Mouse (Mus musculus) intestine, embryonic 16.5 days (tissue): ENCODE measurements around the gene Lmo2. TPM values are rescaled to one million over a fixed set of nuclear protein-coding genes. Genes with fewer than 3 reads are reported as not detected.

ENCODE experiments used
- ATAC-seq: fragments of 200-750 bp; cut with Nextera tagmentation; 2 replicates; pipeline ENCODE4 v1.8.0; 2017; ENCODE audit warnings: moderate TSS enrichment, moderate library complexity
- H3K27ac ChIP-seq: fragments of 300-500 bp; sonication (generic); 2 replicates; pipeline ENCODE4 v1.5.1; 2014; ENCODE audit warnings: mild to moderate bottlenecking, low read length
- H3K27me3 ChIP-seq: fragments of 300-500 bp; sonication (generic); replicated peaks from 2 replicates; pipeline ENCODE4 v1.6.1; 2014; ENCODE audit warnings: low read length, control low read depth, mixed read lengths; ENCODE audit not compliant: control insufficient read depth, insufficient read depth
- H3K36me3 ChIP-seq: fragments of 300-500 bp; sonication (generic); 2 replicates; pipeline ENCODE4 v1.6.1; 2014; ENCODE audit warnings: low read length, control low read depth; ENCODE audit not compliant: control insufficient read depth, insufficient read depth
- H3K4me1 ChIP-seq: fragments of 300-500 bp; sonication (generic); 2 replicates; pipeline ENCODE4 v1.6.1; 2014; ENCODE audit warnings: low read length, control low read depth, mixed read lengths; ENCODE audit not compliant: control insufficient read depth, insufficient read depth
- H3K4me2 ChIP-seq: fragments of 300-500 bp; sonication (generic); 2 replicates; pipeline ENCODE4 v1.6.1; 2014; ENCODE audit warnings: low read depth, low read length, control low read depth
- H3K4me3 ChIP-seq: fragments of 300-500 bp; sonication (generic); 2 replicates; pipeline ENCODE4 v1.5.1; 2014; ENCODE audit warnings: mild to moderate bottlenecking, low read length
- H3K9ac ChIP-seq: fragments of 300-500 bp; sonication (generic); 2 replicates; pipeline ENCODE4 v1.6.1; 2014; ENCODE audit warnings: low read depth, low read length
- H3K9me3 ChIP-seq: fragments of 300-500 bp; sonication (generic); 2 replicates; pipeline ENCODE4 v1.6.1; 2016; ENCODE audit warnings: low read length, control low read depth; ENCODE audit not compliant: control insufficient read depth
- WGBS: fragments of 180-500 bp; shearing (Covaris S2); extraction: QIAGEN DNeasy Blood & Tissue Kit; methylation state at CpG from one replicate; pipeline ENCODE4 v1.1.7; 2014; 5-methylcytosine and 5-hydroxymethylcytosine counted together
- polyA plus RNA-seq: library from polyadenylated mRNA; unstranded; fragments of >200 nt; fragmentation: Nextera tagmentation; extraction: Ambion mirVana; gene quantifications from 2 replicates; pipeline ENCODE4 v1.2.1, GENCODE M21; 2015

The Lmo2 gene
- polyA plus RNA-seq, 1 experiment from 2014 or later = 14.6 TPM

GRCm38 (mm10) chr2:103937670-103938069, 20.1 kb upstream of the Lmo2 start:
- no peaks in the 10 kb centered on the region for H3K36me3 ChIP-seq

GRCm38 (mm10) chr2:103938573-103938972, 19.2 kb upstream of the Lmo2 start:
- Histone ChIP-seq H3K27ac (no peak overlapping the region), H3K9ac (no peak overlapping the region), H3K36me3 (no peaks in the 10 kb centered on the region), H3K27me3 (no peaks in the 10 kb centered on the region), H3K4me1 (no peaks in the 10 kb centered on the region), H3K9me3 (no peaks in the 10 kb centered on the region), H3K4me2 (no peak overlapping the region), H3K4me3 (no peak overlapping the region)
- WGBS = 67% methylated on average over 1 of the region's 1 CpGs
- ATAC-seq = no peak

More at GRCm38 (mm10) chr2:103937670-103938069, 20.1 kb upstream of the Lmo2 start:
- H3K4me3 ChIP-seq = no peak overlapping the region
- H3K9ac ChIP-seq = no peak overlapping the region
- no peaks in the 10 kb centered on the region for H3K9me3 ChIP-seq
- no peak overlapping the region for H3K27ac ChIP-seq
- ATAC-seq = no peak
- no peaks in the 10 kb centered on the region for H3K4me1 ChIP-seq
- H3K27me3 ChIP-seq = no peaks in the 10 kb centered on the region
- no peak overlapping the region for H3K4me2 ChIP-seq
- 72% methylated on average over 2 of the region's 2 CpGs for WGBS

- ATAC-seq = no peak
- H3K27ac ChIP-seq = no peak overlapping the region
- no peaks in the 10 kb centered on the region for H3K27me3 ChIP-seq
- H3K36me3 ChIP-seq = no peaks in the 10 kb centered on the region
- H3K4me2 ChIP-seq = no peak overlapping the region
- H3K9me3 ChIP-seq = no peaks in the 10 kb centered on the region
- H3K9ac ChIP-seq = no peak overlapping the region
- no peak overlapping the region for H3K4me3 ChIP-seq
- H3K4me1 ChIP-seq = no peaks in the 10 kb centered on the region
Measured at GRCm38 (mm10) chr2:103939003-103939402, 18.8 kb upstream of the Lmo2 start.

GRCm38 (mm10) chr2:103941085-103941484, 16.7 kb upstream of the Lmo2 start:
- H3K27ac ChIP-seq = no peak overlapping the region
- no peak overlapping the region for H3K4me3 ChIP-seq
- no peak overlapping the region for H3K9ac ChIP-seq
- no peak for ATAC-seq
- no peak overlapping the region for H3K4me2 ChIP-seq
- WGBS = 77% methylated on average over 3 of the region's 3 CpGs
- H3K36me3 ChIP-seq = no peaks in the 10 kb centered on the region
- H3K9me3 ChIP-seq = no peaks in the 10 kb centered on the region
- H3K27me3 ChIP-seq = no peaks in the 10 kb centered on the region
- H3K4me1 ChIP-seq = no peaks in the 10 kb centered on the region

GRCm38 (mm10) chr2:103944859-103945258, 12.9 kb upstream of the Lmo2 start:
- H3K9ac ChIP-seq = no peak overlapping the region
- no peaks in the 10 kb centered on the region for H3K9me3 ChIP-seq
- H3K4me1 ChIP-seq = no peaks in the 10 kb centered on the region
- WGBS = 88% methylated on average over 2 of the region's 2 CpGs
- H3K4me2 ChIP-seq = no peak overlapping the region
- no peaks in the 10 kb centered on the region for H3K36me3 ChIP-seq
- no peak overlapping the region for H3K27ac ChIP-seq
- no peak overlapping the region for H3K4me3 ChIP-seq
- H3K27me3 ChIP-seq = no peaks in the 10 kb centered on the region
- ATAC-seq = no peak

GRCm38 (mm10) chr2:103945571-103946092, 12.2 kb upstream of the Lmo2 start:
- Histone ChIP-seq H3K9ac (no peak overlapping the region), H3K36me3 (no peaks in the 10 kb centered on the region), H3K27ac (no peak overlapping the region), H3K4me2 (no peak overlapping the region), H3K4me1 (no peaks in the 10 kb centered on the region), H3K27me3 (no peaks in the 10 kb centered on the region), H3K9me3 (no peaks in the 10 kb centered on the region), H3K4me3 (no peak overlapping the region)
- ATAC-seq = no peak
- WGBS = 67% methylated on average over 5 of the region's 5 CpGs

- no peak overlapping the region for H3K9ac ChIP-seq
- H3K4me2 ChIP-seq = no peak overlapping the region
- WGBS = 75% methylated on average over 8 of the region's 8 CpGs
- H3K27ac ChIP-seq = no peak overlapping the region
- H3K4me3 ChIP-seq = no peak overlapping the region
- H3K9me3 ChIP-seq = no peaks in the 10 kb centered on the region
- H3K36me3 ChIP-seq = no peaks in the 10 kb centered on the region
- H3K27me3 ChIP-seq = no peaks in the 10 kb centered on the region
- ATAC-seq = no peak
- H3K4me1 ChIP-seq = no peaks in the 10 kb centered on the region
Measured at GRCm38 (mm10) chr2:103946892-103947291, 10.9 kb upstream of the Lmo2 start.

- H3K27me3 ChIP-seq = no peaks in the 10 kb centered on the region
- H3K4me1 ChIP-seq = no peaks in the 10 kb centered on the region
- no peak for ATAC-seq
- H3K4me2 ChIP-seq = no peak overlapping the region
- no peak overlapping the region for H3K9ac ChIP-seq
- no peak overlapping the region for H3K27ac ChIP-seq
- no peaks in the 10 kb centered on the region for H3K36me3 ChIP-seq
- WGBS = 48% methylated on average over 8 of the region's 8 CpGs
- H3K9me3 ChIP-seq = no peaks in the 10 kb centered on the region
- no peak overlapping the region for H3K4me3 ChIP-seq
Measured at GRCm38 (mm10) chr2:103947982-103948655, 9.7 kb upstream of the Lmo2 start.

GRCm38 (mm10) chr2:103953050-103953835, 4.5 kb upstream of the Lmo2 start:
- Histone ChIP-seq H3K27me3 (no peaks in the 10 kb centered on the region), H3K4me2 (no peak overlapping the region), H3K27ac (no peak overlapping the region), H3K9me3 (no peaks in the 10 kb centered on the region), H3K36me3 (no peaks in the 10 kb centered on the region), H3K4me1 (no peaks in the 10 kb centered on the region), H3K9ac (no peak overlapping the region), H3K4me3 (no peak overlapping the region)
- WGBS = 87% methylated on average over 6 of the region's 6 CpGs
- no peak for ATAC-seq
